Mouse (Mus musculus): ENCODE measurements around the gene Tmem9b.

Tmem9b gene

DNA sequence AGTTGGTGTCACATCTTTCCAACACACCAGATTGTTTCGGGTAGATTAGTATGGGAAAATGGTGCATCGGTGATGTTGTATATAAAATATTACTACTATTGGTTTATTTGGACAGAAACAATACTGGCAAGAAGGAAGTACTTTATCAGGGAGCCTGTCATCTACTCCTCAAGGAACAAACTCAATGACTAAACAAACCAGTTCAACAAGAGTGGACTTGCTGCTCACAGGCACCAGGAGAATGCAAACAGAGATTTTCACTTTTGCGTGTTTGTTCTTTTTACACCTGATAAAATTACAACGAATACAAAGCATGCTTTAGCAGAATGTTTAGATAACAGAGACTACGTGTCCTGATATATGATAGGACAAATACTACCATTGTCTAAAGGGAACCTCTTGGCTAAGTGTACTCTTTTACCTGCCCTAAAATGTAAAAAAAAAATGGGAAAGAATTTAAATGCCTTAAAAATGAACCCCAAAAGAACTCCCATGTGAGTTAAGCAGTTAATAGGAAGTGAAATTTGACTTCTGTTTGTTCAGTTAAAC, 12.8 kb downstream of the Tmem9b start:
- no peak for DNase-seq (ENCODE audit: low read depth, low spot score)

GRCm38 (mm10) chr7:109734806-109735205, 17.9 kb downstream of the Tmem9b start:
- no peak for DNase-seq (ENCODE audit: low read depth, low spot score)

GRCm38 (mm10) chr7:109731626-109732025, 21.0 kb downstream of the Tmem9b start, which contains the start of gene Ascl3:
TSS of gene Ascl3 (minus strand) at chr7:109731726.
- no peak for DNase-seq (ENCODE audit: low read depth, low spot score)

DNA sequence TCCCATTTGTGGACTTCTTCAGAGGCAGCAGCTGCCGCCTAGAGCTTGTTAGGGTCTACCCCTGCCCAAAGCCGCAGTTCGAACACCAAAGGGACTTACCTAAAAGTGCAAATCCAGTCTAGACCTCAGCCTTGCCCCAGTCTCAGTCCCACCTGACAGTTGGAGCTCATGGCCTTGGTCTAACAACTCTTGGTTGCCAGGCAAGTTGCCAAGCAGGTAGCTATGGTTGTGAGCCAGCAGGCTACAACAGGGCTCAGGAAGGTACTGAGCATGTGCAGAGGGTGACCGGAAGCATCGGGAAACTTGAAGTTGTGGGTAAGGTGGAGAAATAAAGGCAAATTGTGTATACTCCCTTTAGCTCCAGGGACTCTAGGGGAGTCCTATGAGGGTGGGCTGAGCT, 29.0 kb downstream of the Tmem9b start, which contains the start of gene BC051019:
BC051019 (minus strand) TSS at position 154 of the 400 bp plus-strand sequence.
- DNase-seq (ENCODE audit: low read depth, low spot score): no peak

- no peak for DNase-seq (ENCODE audit: low read depth, low spot score)
These were observed 29.6 kb downstream of the Tmem9b start for GRCm38 (mm10) chr7:109723114-109723513.

DNA sequence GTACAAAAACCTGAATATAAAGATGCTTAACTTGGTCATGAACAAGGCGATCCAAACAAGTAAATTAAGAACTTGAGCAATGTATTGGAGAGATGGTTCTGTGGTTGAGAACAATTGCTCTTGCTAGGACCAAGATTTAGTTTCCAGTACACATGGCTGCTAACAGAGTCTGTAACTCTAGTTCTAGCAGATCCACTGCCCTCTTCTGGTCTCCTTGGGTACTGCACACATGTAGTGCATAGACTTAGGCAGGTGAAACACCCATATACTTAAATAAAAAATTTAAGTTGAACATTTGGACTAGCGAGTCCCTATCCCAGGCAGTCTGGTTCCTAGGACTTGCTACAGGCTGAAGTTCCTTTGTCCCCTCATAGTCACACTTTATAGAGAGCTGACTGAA, 30.1 kb downstream of the Tmem9b start:
- peak; percentile 22 for DNase-seq (ENCODE audit: low read depth, low spot score)

- peak; percentile 56 for DNase-seq (ENCODE audit: low read depth, low spot score)
These were observed 33.4 kb downstream of the Tmem9b start for GRCm38 (mm10) chr7:109719286-109719685.

GRCm38 (mm10) chr7:109713434-109713982, 39.2 kb downstream of the Tmem9b start:
- no peak for DNase-seq (ENCODE audit: low read depth, low spot score)

- no peak for DNase-seq (ENCODE audit: low read depth, low spot score)
These were observed 40.5 kb downstream of the Tmem9b start for GRCm38 (mm10) chr7:109712198-109712597.

GRCm38 (mm10) chr7:109710069-109710468, 42.6 kb downstream of the Tmem9b start:
- DNase-seq (ENCODE audit: low read depth, low spot score): no peak

DNA sequence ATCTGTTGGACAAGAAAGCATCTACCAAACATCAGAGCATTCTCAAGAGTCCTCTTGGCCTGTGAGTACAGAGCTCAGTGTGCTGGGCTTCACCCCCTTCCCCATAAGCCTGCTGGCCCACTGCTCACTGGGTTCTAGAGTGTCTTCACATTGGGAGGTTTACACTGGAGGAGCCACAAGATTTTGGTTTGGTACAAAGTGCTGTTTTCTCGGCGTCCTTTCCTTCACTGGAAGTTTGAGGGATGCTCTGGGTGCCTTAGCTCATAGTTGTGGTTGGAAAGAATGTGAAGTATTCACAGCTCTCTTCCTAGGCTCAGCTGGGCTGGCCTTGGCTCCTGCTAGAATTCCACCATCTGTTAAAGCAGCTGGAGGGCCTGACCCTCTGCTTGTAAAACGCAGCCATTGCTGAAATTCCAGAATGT, 43.7 kb downstream of the Tmem9b start:
- DNase-seq (ENCODE audit: low read depth, low spot score): peak; percentile 65

DNA sequence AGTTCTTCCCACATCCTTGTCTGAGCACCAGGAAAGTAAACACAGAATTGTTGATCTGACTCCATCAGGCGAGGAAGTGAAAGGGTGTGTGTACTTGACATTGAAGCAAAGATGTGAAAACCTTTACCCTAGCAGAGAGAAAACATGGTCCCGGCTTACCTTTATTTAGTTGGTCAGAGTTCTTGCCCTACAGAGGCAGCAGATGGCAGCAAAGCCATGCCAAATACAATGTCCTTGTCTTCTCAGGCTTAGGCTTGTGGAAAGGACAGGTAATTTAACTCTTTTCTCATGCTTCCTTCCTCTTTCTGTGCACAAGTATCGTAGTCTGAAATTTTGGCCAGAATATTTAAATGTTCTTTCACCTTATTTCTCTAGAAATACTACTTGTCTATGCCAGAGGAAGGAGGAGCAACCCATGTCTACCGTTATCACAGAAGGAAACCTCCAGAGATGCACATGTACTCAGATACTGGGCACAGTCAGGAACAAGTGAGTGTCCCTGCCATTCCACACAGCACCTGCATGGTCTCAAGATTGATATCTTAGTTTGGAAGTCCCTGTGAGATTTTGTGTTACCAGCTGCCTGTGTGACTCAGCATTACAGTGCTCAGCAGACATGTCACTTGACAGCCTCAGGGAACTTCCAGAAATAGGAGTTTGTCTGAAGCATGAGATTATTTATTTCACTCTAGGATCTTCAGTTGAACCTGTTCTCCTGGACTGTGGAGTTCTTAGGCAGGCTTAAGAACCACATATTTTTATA, 45.5 kb downstream of the Tmem9b start:
- DNase-seq (ENCODE audit: low read depth, low spot score): peak; percentile 33

DNA sequence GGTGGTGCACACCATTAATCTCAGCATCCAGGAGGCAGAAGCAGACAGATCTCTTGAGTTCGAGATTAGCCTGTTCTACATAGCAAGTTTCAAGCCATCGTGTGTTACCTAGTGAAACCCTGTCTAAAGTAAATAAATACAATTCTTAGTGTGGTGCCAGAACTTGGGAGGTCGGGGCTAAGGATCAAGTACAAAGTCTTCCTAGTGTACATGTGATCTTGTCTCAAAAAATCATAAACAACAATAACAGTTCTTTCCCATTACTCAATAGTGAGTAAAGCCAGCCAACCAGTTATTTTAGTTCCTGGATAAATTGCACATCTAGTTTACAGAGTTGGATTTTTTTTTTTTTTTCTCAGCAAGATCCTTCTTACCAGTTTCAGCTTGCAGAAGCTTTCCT, 48.2 kb downstream of the Tmem9b start:
- no peak for DNase-seq (ENCODE audit: low read depth, low spot score)

GRCm38 (mm10) chr7:109704016-109704377, 48.7 kb downstream of the Tmem9b start:
- no peak for DNase-seq (ENCODE audit: low read depth, low spot score)

- DNase-seq (ENCODE audit: low read depth, low spot score): peak; percentile 98
These were observed 49.3 kb downstream of the Tmem9b start, which contains the start of the genes St5 and Akip1 for GRCm38 (mm10) chr7:109703190-109704015. TSS of gene St5 (minus strand) at chr7:109703605. TSS of gene Akip1 (plus strand) at chr7:109703690.

GRCm38 (mm10) chr7:109702721-109703120, 50.0 kb downstream of the Tmem9b start:
- no peak for DNase-seq (ENCODE audit: low read depth, low spot score)

GRCm38 (mm10) chr7:109700213-109700612, 52.5 kb downstream of the Tmem9b start:
- DNase-seq (ENCODE audit: low read depth, low spot score): no peak

DNA sequence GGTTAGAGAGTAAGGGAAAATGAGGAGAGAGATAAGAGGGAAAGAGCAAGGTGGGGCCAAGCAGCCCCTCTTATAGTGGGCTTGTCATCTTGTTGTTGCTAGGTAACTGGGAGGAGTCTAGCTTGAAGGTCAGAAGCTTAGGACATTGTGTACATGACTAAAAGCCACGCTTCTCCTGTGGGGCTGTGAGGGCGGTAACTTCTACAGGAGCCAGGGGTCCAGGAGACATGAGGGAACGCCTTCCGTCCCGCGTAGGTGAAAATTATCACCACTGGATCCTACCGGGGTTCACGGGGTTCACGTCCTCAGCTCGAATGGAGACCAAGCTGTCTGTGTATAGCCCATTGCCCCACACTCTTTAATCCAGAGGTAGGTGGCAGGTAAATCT, 57.3 kb downstream of the Tmem9b start:
- no peak for DNase-seq (ENCODE audit: low read depth, low spot score)

DNA sequence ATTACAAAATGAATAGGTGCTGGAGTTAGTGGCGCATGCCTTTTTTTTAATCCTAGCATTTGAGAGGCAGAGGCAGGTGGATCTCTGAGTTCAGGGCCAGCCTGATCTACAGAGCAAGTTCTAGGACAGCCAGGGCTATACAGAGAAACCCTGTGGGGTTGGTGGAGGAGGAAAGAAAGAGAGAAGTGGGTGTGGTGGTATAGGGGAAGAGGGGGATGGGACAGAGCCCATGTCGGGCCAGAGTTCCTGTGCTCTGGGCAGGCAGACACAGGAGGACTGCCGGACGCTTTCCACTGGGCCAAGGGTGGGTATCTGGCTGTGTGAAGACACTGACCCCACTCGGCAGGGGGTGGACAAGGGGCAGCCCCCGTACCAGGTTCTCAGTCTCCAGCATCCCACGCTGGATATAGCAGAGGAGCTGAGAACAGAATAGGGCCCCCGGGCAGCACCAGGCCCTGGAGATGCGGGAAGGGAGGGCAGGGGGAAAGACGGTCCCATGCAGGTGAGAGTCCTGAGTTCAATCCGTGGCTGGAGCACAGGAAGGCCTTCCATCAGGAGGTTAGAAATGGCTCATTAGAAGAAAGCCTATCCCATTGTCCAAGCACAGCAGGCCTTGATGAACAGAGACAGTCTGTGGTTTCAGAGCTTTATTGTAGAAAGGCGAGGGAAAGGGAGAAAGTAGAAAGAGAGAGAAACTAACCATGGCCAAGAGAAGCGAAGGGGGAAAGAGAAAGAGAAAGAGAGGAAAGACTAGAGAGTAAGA, 57.9 kb downstream of the Tmem9b start:
- no peak for DNase-seq (ENCODE audit: low read depth, low spot score)

DNA sequence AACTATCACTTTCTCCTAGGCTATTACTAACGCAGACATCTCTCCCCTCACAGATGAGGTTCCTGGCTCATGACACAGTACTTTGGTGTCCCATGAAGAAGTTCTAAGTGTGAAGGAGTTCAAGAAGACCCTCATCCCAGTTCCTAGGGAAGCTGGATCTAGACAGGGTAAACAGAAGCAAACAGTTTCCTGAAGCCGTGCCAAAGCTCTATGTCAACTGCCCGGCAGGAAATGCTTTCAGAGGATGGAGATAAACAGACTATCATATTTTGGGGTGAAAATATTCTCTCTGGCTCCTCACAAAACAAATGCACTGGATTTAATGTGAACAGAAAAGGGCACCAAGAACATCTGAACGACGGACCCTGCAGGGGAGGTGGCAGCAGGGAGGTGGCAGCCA, 61.7 kb downstream of the Tmem9b start:
- no peak for DNase-seq (ENCODE audit: low read depth, low spot score)

- no peak for DNase-seq (ENCODE audit: low read depth, low spot score)
These were observed 62.6 kb downstream of the Tmem9b start for GRCm38 (mm10) chr7:109690101-109690500.

Measured in mesoderm, embryonic 11.5 days (tissue).